30 mouse cellular contexts compared by ENCODE assay signal in the genomic region with DNA sequence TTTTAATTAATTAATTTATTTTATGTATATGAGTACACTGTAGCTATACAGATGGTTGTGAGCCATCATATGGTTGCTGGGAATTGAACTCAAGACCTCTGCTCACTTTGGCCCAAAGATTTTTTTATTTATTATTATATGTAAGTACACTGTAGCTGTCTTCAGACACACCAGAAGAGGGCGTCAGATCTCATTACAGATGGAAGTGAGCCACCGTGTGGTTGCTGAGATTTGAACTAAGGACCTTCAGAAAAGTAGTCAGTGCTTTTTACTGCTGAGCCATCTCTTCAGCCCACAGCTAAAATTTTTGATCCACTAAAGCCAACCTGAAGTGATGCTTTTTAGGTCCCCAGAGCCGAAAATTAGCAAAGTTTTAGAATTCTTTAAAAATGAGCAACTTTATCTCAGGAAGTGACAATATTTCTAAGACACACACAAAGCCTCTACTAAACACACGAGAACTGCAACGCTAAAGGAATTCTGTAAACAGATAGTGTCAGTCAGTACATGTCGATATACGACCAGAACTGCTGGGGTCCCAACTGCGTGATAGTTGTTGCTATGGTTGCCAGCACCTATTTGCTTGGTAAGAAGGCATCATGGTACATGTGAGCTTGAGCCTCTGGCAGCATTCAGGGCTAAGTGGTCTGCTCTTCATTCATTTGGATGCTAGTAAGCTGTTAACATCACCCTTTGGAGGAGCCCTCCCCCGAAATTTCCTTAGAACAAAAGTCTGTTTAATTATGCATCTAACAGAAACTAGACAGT. TPM values are rescaled to one million over a fixed set of nuclear protein-coding genes. Genes with fewer than 3 reads are reported as not detected.
A peak's percentile ranks its signal among the peaks of the same experiment; 100 is the strongest.
DNase-seq lines count a peak whose midpoint lies in the region; ATAC-seq and TF ChIP-seq lines count a peak whose summit lies in the region.
"Had no signal": no experiment of that assay in that cellular context is flagged by ENCODE, and none has a peak within 500 bp of the region (broad histone marks: within the 10 kb centered on the region; RNA-seq: fewer than 3 reads in every experiment).

No protein-coding gene starts in this region.

- no peak overlapping the region for H3K27ac ChIP-seq in left cerebral cortex, adult 2 months
- no peak overlapping the region for H3K27ac ChIP-seq in midbrain, postnatal 0 days (ENCODE audit: low read depth, low read length)
- no peak overlapping the region for H3K27ac ChIP-seq in midbrain, embryonic 13.5 days
- no peak overlapping the region for H3K27ac ChIP-seq in hindbrain, embryonic 11.5 days (ENCODE audit: low read depth, low read length)
- H3K27ac ChIP-seq: embryonic facial prominence, embryonic 10.5 days; embryonic facial prominence, embryonic 13.5 days; forebrain, embryonic 12.5 days; forebrain, embryonic 15.5 days; heart, embryonic 10.5 days; heart, embryonic 13.5 days; hindbrain, embryonic 12.5 days; hindbrain, embryonic 15.5 days had no signal

- peak; percentile 62 for DNase-seq in heart, adult 11 months
- DNase-seq in heart, adult 8-10 months (ENCODE audit: low spot score), result no peak
- DNase-seq in left cerebral cortex, adult 2 months (ENCODE audit: extremely low spot score in 1 of 2, low spot score in 2 of 2), result no peak
- no peak for DNase-seq in left cerebral cortex, postnatal 25 days (ENCODE audit: low spot score in 2 of 2)
- DNase-seq in midbrain, postnatal 0 days (ENCODE audit: low spot score), result no peak
- no peak for DNase-seq in hindbrain, embryonic 11.5 days (ENCODE audit: low spot score)
- DNase-seq: adrenal gland, adult 8-10 months; adrenal gland, postnatal 25 days; B cell, adult 2 months; cerebellum, adult 11-12 months; cerebellum, adult 8-10 months; cerebellum, postnatal 10 days; cerebellum, postnatal 36 days; embryo, embryonic 11 days; gastrocnemius, postnatal 25 days; heart, postnatal 14 days; heart, postnatal 4 days had no signal

- intact Hi-C loops in left cerebral cortex, adult 2 months (cut with DNase I), result no loop called here
- intact Hi-C loops in left cerebral cortex, postnatal 25 days (cut with DNase I), result no loop called here

- H3K9ac ChIP-seq in midbrain, postnatal 0 days (replicated peaks; ENCODE audit: low read length, poor library complexity, severe bottlenecking), result no peak overlapping the region
- H3K9ac ChIP-seq in midbrain, embryonic 13.5 days (replicated peaks), result no peak overlapping the region
- no peak overlapping the region for H3K9ac ChIP-seq in hindbrain, embryonic 11.5 days (ENCODE audit: low read depth, low read length)
- H3K9ac ChIP-seq: embryonic facial prominence, embryonic 13.5 days; forebrain, embryonic 12.5 days; forebrain, embryonic 15.5 days; heart, embryonic 13.5 days; hindbrain, embryonic 12.5 days; hindbrain, embryonic 15.5 days had no signal

- peak; percentile 24 for TF ChIP-seq CTCF in left cerebral cortex, adult 2 months (IDR thresholded peaks at IDR 0.05)
- TF ChIP-seq CTCF in midbrain, postnatal 0 days (IDR thresholded peaks at IDR 0.05), result 0 out of 2 replicates have a peak, but pooled peaks have one; percentile 8

- 0 out of 2 replicates have a peak, but pooled peaks cover 4% of the 10 kb centered on the region for H3K36me3 ChIP-seq in midbrain, postnatal 0 days (ENCODE audit: insufficient read depth, low read length)
- peaks cover 18% of the 10 kb centered on the region for H3K36me3 ChIP-seq in midbrain, embryonic 13.5 days
- no peaks in the 10 kb centered on the region for H3K36me3 ChIP-seq in hindbrain, embryonic 11.5 days (ENCODE audit: control insufficient read depth, insufficient read depth, low read length)

- no peak overlapping the region for H3K4me2 ChIP-seq in midbrain, postnatal 0 days (ENCODE audit: low read depth, low read length, poor library complexity, severe bottlenecking)
- H3K4me2 ChIP-seq in midbrain, embryonic 13.5 days (replicated peaks), result no peak overlapping the region
- H3K4me2 ChIP-seq in hindbrain, embryonic 11.5 days (replicated peaks; ENCODE audit: low read depth, low read length), result no peak overlapping the region
- H3K4me2 ChIP-seq: embryonic facial prominence, embryonic 13.5 days; forebrain, embryonic 12.5 days; forebrain, embryonic 15.5 days; heart, embryonic 13.5 days; hindbrain, embryonic 12.5 days; hindbrain, embryonic 15.5 days had no signal

- no peaks in the 10 kb centered on the region for H3K9me3 ChIP-seq in midbrain, postnatal 0 days (ENCODE audit: low read length)
- H3K9me3 ChIP-seq in midbrain, embryonic 13.5 days, result no peaks in the 10 kb centered on the region
- H3K9me3 ChIP-seq in hindbrain, embryonic 11.5 days (ENCODE audit: control insufficient read depth, low read length), result no peaks in the 10 kb centered on the region
- H3K9me3 ChIP-seq: embryonic facial prominence, embryonic 10.5 days; embryonic facial prominence, embryonic 13.5 days; forebrain, embryonic 12.5 days; forebrain, embryonic 15.5 days; G1E; heart, embryonic 10.5 days; heart, embryonic 13.5 days; hindbrain, embryonic 12.5 days; hindbrain, embryonic 15.5 days had no signal

- H3K4me1 ChIP-seq in midbrain, postnatal 0 days (ENCODE audit: insufficient read depth, low read length), result no peaks in the 10 kb centered on the region
- H3K4me1 ChIP-seq in midbrain, embryonic 13.5 days (replicated peaks), result no peaks in the 10 kb centered on the region
- no peaks in the 10 kb centered on the region for H3K4me1 ChIP-seq in hindbrain, embryonic 11.5 days (replicated peaks; ENCODE audit: control insufficient read depth, insufficient read depth, low read length)
- H3K4me1 ChIP-seq: forebrain, embryonic 12.5 days; forebrain, embryonic 15.5 days; hindbrain, embryonic 12.5 days; hindbrain, embryonic 15.5 days had no signal

- WGBS in midbrain, postnatal 0 days, result 88% methylated on average over 9 of the region's 9 CpGs
- 85% methylated on average over 9 of the region's 9 CpGs for WGBS in midbrain, embryonic 13.5 days
- 92% methylated on average over 9 of the region's 9 CpGs for WGBS in hindbrain, embryonic 11.5 days

- H3K4me3 ChIP-seq in left cerebral cortex, adult 2 months, result no peak overlapping the region
- H3K4me3 ChIP-seq in midbrain, postnatal 0 days (ENCODE audit: low read depth, low read length), result no peak overlapping the region
- no peak overlapping the region for H3K4me3 ChIP-seq in midbrain, embryonic 13.5 days (replicated peaks)
- no peak overlapping the region for H3K4me3 ChIP-seq in hindbrain, embryonic 11.5 days (ENCODE audit: low read depth, low read length)
- H3K4me3 ChIP-seq: embryonic facial prominence, embryonic 10.5 days; embryonic facial prominence, embryonic 13.5 days; erythroblast, embryonic 14.5 days; forebrain, embryonic 12.5 days; forebrain, embryonic 15.5 days; heart, embryonic 10.5 days; heart, embryonic 13.5 days; hindbrain, embryonic 12.5 days; hindbrain, embryonic 15.5 days had no signal

- ATAC-seq in midbrain, postnatal 0 days (ENCODE audit: low FRiP score), result no peak
- no peak for ATAC-seq in midbrain, embryonic 13.5 days
- ATAC-seq in hindbrain, embryonic 11.5 days (ENCODE audit: low FRiP score), result no peak
- ATAC-seq: activated CD4-positive, CD25-positive, alpha-beta regulatory T cell, adult 4 months; forebrain, embryonic 15.5 days had no signal

- H3K27me3 ChIP-seq in midbrain, postnatal 0 days (ENCODE audit: insufficient read depth, low read length), result no peaks in the 10 kb centered on the region
- H3K27me3 ChIP-seq in midbrain, embryonic 13.5 days, result no peaks in the 10 kb centered on the region
- H3K27me3 ChIP-seq in hindbrain, embryonic 11.5 days (ENCODE audit: control insufficient read depth, insufficient read depth, low read length), result no peaks in the 10 kb centered on the region
- H3K27me3 ChIP-seq: CH12.LX; embryonic facial prominence, embryonic 13.5 days; forebrain, embryonic 12.5 days; forebrain, embryonic 15.5 days; heart, embryonic 13.5 days; hindbrain, embryonic 12.5 days; hindbrain, embryonic 15.5 days had no signal

RNA-seq across cellular contexts. Expression of a gene that starts 45.0 kb away (rescaled TPM):
- total RNA-seq in heart, adult 8-10 months (2022), result 10 to 100 TPM in 1 of 4 experiments, 1 to 10 TPM in 3; 7.4 to 11.1 (median 10.0) TPM
- total RNA-seq in left cerebral cortex, adult 2 months (2021), result 10 to 100 TPM; 85.2 to 86.5 TPM
- 10 to 100 TPM; 81.0 to 85.1 TPM for total RNA-seq in left cerebral cortex, postnatal 25 days (2021)
- total RNA-seq in midbrain, postnatal 0 days (2014; rRNA removed), result 53.4 and 61.7 TPM in 2 replicates
- polyA plus RNA-seq in midbrain, postnatal 0 days (2015; fragmentation: Nextera tagmentation; extraction: Ambion mirVana), result 33.0 and 39.1 TPM in 2 replicates
- 35.3 and 35.5 TPM in 2 replicates for polyA plus RNA-seq in midbrain, embryonic 13.5 days (2015; fragmentation: Nextera tagmentation; extraction: Ambion mirVana)
- 33.8 and 39.4 TPM in 2 replicates for polyA plus RNA-seq in hindbrain, embryonic 11.5 days (2014; fragmentation: Nextera tagmentation; extraction: Ambion mirVana)
